Mouse (Mus musculus) E14TG2a.4 (cell line): ENCODE results near the gene Sost.
A peak's percentile ranks its signal among the peaks of the same experiment; 100 is the strongest.

Source experiments
- H3K27me3 ChIP-seq: 2 replicates; pipeline ENCODE4 v1.6.1; 2014; ENCODE audit warnings: low read length, control low read depth; ENCODE audit not compliant: insufficient read depth
- H3K36me3 ChIP-seq: 2 replicates; pipeline ENCODE4 v1.6.1; 2014; ENCODE audit warnings: low read length, control low read depth; ENCODE audit not compliant: insufficient read depth
- H3K4me1 ChIP-seq: replicated peaks from 2 replicates; pipeline ENCODE4 v1.6.1; 2014; ENCODE audit warnings: low read depth, low read length, control low read depth
- H3K4me3 ChIP-seq: replicated peaks from 2 replicates; pipeline ENCODE4 v1.5.1; 2014; ENCODE audit warnings: mild to moderate bottlenecking, low read length
- H3K9me3 ChIP-seq: 2 replicates; pipeline ENCODE4 v1.6.1; 2014; ENCODE audit warnings: low read length, control low read depth
- CTCF ChIP-seq: conservative IDR thresholded peaks from 2 replicates; pipeline ENCODE4 v1.5.1; 2014; ENCODE audit warnings: low read length
- NANOG ChIP-seq: IDR thresholded peaks from 2 replicates; pipeline ENCODE4 v1.6.1; 2014; ENCODE audit warnings: borderline replicate concordance, low read length, mixed read lengths
- POU5F1 ChIP-seq: IDR thresholded peaks from 2 replicates; pipeline ENCODE4 v1.6.1; 2014; ENCODE audit warnings: low read length, borderline replicate concordance

Gene Sost

GRCm38 (mm10) chr11:101969835-101970234, 3.0 kb upstream of the Sost start:
- no peak overlapping the region for H3K4me3 ChIP-seq
- TF ChIP-seq CTCF = no peak
- TF ChIP-seq NANOG = no peak
- TF ChIP-seq POU5F1 = no peak
- H3K36me3 ChIP-seq = peaks cover 22% of the 10 kb centered on the region
- H3K27me3 ChIP-seq = peaks cover 29% of the 10 kb centered on the region
- H3K9me3 ChIP-seq = no peaks in the 10 kb centered on the region
- H3K4me1 ChIP-seq = peaks cover 52% of the 10 kb centered on the region

GRCm38 (mm10) chr11:101968791-101969190, 2.0 kb upstream of the Sost start:
- no peaks in the 10 kb centered on the region for H3K9me3 ChIP-seq
- peaks cover 49% of the 10 kb centered on the region for H3K4me1 ChIP-seq
- TF ChIP-seq CTCF (peak; percentile 74), NANOG (peak; percentile 13; the same call in 1 of the 2 replicates), POU5F1 (no peak)
- H3K27me3 ChIP-seq = peaks cover 39% of the 10 kb centered on the region
- peak overlapping the region; percentile 11; the same call in 1 of the 2 replicates for H3K4me3 ChIP-seq
- H3K36me3 ChIP-seq = peaks cover 14% of the 10 kb centered on the region

- Histone ChIP-seq H3K9me3 (no peaks in the 10 kb centered on the region), H3K4me3 (peak overlapping the region; percentile 11), H3K36me3 (peaks cover 9% of the 10 kb centered on the region), H3K4me1 (peaks cover 48% of the 10 kb centered on the region), H3K27me3 (peaks cover 44% of the 10 kb centered on the region)
- no peak for TF ChIP-seq CTCF
- TF ChIP-seq POU5F1 = no peak
- no peak for TF ChIP-seq NANOG
Observed at GRCm38 (mm10) chr11:101968311-101968710, 1.5 kb upstream of the Sost start.

DNA sequence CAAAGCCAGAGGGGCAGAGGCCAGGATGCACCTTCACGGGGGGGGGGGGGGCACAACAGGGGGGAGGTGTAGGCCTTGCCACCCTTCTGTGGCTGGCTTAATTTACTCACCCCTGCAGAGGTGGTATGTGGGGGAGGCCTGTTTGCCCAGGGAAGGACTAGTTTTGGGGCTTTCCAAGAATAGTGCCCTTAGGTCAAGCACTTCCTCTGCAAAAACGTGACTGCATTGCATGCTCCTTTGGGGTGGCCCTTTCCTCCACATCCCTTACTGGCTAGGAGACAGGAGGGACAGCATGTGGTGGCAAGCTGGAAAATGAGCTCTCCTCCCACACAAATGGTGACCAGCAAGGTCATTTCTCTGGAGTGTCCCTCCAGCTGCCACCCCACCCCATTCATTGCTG, 1.3 kb downstream of the Sost start:
- TF ChIP-seq CTCF (no peak), POU5F1 (no peak), NANOG (no peak)
- Histone ChIP-seq H3K4me3 (no peak overlapping the region), H3K27me3 (peaks cover 71% of the 10 kb centered on the region), H3K4me1 (peaks cover 53% of the 10 kb centered on the region), H3K36me3 (no peaks in the 10 kb centered on the region), H3K9me3 (no peaks in the 10 kb centered on the region)

DNA sequence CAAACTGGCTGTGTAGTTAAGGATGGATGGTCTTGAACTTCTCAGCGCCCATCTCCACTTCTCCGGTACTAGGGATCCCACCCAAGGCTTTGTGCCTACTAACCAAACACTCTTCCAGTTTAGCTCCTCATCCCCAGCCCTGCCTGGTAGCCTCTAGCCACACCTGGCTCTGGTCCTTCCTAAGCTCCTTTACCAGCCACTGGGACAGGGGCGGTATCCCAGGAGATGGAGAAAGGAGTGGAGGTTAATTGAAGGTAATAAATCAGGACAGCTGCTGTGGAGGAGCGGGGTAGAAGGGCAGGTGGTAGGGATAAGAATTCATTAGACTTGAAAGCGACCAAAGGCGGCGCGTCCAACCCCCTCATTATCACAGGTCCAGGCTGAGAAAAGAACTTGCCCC, 2.2 kb downstream of the Sost start:
- H3K9me3 ChIP-seq = no peaks in the 10 kb centered on the region
- H3K4me3 ChIP-seq = peak overlapping the region; percentile 79
- peaks cover 53% of the 10 kb centered on the region for H3K4me1 ChIP-seq
- no peaks in the 10 kb centered on the region for H3K36me3 ChIP-seq
- H3K27me3 ChIP-seq = peaks cover 79% of the 10 kb centered on the region
- TF ChIP-seq CTCF (no peak), NANOG (no peak), POU5F1 (no peak)

DNA sequence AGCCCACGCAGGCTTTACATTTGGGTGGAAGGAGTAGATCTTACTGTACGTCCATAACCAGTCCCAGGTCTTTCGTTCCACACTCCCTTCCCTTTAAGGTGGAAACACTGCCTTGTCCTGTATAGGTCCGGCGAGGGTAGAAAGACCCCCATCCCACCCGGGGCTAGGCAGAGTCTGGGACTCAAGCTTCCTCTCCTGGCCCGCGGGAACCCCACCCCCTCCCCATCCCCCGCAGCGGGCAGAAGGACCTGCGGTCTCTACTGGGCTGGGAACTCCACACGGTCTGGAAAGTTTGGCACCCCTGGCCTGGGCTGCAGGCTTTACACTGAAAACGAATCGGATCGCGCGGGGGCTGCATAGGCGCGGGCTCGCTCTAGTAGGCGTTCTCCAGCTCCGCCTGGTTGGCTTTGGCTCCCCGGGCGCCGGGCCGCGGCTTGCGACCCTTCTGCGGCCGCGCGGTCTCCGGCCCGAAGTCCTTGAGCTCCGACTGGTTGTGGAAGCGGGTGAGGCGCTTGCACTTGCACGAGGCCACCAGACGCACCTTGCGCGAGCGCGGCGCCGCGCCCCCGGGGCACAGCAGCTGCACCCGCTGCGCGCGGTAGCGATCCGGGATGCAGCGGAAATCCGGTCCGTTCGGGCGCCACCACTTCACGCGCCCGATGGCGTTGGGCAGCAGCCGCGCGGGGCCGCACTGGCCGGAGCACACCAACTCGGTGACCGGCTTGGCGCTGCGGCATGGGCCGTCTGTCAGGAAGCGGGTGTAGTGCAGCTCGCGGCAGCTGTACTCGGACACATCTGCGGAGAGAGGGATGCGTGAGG, 3.1 kb downstream of the Sost start:
- TF ChIP-seq CTCF (no peak), POU5F1 (no peak), NANOG (no peak)
- Histone ChIP-seq H3K36me3 (no peaks in the 10 kb centered on the region), H3K27me3 (peaks cover 86% of the 10 kb centered on the region), H3K4me1 (peaks cover 54% of the 10 kb centered on the region), H3K9me3 (no peaks in the 10 kb centered on the region), H3K4me3 (peak overlapping the region; percentile 79)

DNA sequence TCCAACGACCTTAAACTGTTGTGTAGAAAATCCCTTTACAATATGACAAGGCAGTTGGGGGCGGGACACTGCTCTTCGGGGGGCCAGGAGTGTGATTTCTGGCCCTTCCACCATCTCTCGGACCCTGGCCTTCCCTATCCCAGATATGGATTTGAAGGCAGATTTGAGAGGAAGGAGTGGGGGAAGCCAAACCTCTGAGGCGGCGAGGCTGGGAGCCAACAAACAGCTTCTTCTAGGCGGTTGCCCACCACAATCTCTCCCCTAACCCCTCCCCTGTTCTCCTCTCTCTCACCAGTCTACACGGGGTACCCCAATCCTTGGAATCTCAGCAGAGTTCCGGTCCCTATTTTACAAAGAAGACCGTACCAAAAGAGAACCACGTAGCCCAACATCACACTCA, 3.8 kb downstream of the Sost start:
- Histone ChIP-seq H3K4me1 (peaks cover 51% of the 10 kb centered on the region), H3K4me3 (peak overlapping the region; percentile 79), H3K9me3 (no peaks in the 10 kb centered on the region), H3K27me3 (peaks cover 92% of the 10 kb centered on the region), H3K36me3 (no peaks in the 10 kb centered on the region)
- TF ChIP-seq NANOG (no peak), CTCF (no peak), POU5F1 (no peak)

DNA sequence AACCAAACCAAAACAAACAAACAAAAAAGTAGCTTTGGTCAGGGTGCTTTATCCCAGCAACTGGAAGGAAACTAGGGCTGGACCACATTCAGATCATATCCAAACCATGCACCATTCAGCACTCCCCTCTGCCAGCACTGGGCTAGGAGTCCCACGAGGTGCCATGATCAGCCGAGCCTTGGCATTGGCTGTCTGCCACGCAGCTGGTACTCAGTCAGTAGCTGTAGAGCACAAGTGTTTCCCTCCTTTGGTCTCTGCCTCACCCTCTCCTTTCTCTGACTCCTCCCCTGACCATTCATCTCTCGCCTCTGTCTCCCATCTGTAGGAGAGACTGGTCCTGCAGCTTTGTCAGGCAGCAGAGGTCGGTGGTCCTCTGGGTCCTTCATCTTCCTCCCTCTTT, 9.3 kb downstream of the Sost start:
- TF ChIP-seq POU5F1 (no peak), NANOG (no peak), CTCF (no peak)
- Histone ChIP-seq H3K9me3 (no peaks in the 10 kb centered on the region), H3K4me3 (no peak overlapping the region), H3K36me3 (no peaks in the 10 kb centered on the region), H3K4me1 (peaks cover 15% of the 10 kb centered on the region), H3K27me3 (peaks cover 61% of the 10 kb centered on the region)

DNA sequence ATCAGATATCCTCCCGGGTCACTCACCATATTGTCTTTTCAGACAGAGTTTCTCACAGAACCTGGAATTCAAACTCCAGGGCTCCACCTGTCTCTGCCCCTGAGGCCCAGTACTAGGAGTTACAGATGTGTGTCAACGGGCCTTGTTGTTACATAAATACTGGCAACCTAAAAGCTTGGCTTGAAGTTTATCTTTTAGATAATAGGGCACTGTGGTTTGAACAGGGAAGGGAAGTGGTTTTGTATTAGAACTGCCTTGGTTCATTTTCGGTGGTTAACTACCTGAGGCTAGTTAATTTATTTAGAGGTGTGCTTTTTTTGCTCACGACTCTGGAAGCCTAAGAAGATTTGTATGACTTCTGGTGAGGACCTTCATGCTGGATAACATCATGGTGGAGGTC, 13.4 kb downstream of the Sost start:
- Histone ChIP-seq H3K27me3 (peaks cover 27% of the 10 kb centered on the region), H3K4me1 (peaks cover 26% of the 10 kb centered on the region), H3K9me3 (no peaks in the 10 kb centered on the region), H3K4me3 (no peak overlapping the region), H3K36me3 (no peaks in the 10 kb centered on the region)
- TF ChIP-seq NANOG (no peak), POU5F1 (no peak), CTCF (no peak)
